Mouse (Mus musculus) CH12.LX (cell line): Measurements from ENCODE around the gene Iqschfp. TPM values are rescaled to one million over a fixed set of nuclear protein-coding genes. Genes with fewer than 3 reads are reported as not detected.
A peak's percentile ranks its signal among the peaks of the same experiment; 100 is the strongest.

Experiments used
- DNase-seq: peaks from one replicate; pipeline ENCODE4 v3.0.0-alpha.2; 2013; ENCODE audit errors: extremely low read depth
- H3K27ac ChIP-seq: 2 replicates; pipeline ENCODE4 v1.5.1; 2012; ENCODE audit warnings: low read depth, mild to moderate bottlenecking, control low read depth, moderate library complexity; ENCODE audit not compliant: insufficient read depth
- H3K27me3 ChIP-seq: replicated peaks from 2 replicates; pipeline ENCODE3; 2012; ENCODE audit warnings: inconsistent platforms
- H3K36me3 ChIP-seq, 2 experiments: replicated peaks in 1 of 2; 2 replicates each; pipeline versions ENCODE3 to v1.6.1; 2012; ENCODE audit warnings: inconsistent platforms in 1 of 2, low read length in 1 of 2, mild to moderate bottlenecking in 1 of 2, mixed read lengths in 1 of 2, moderate library complexity in 1 of 2; ENCODE audit not compliant: control insufficient read depth in 1 of 2, insufficient read depth in 1 of 2
- H3K4me1 ChIP-seq, 2 experiments: 2 replicates each; pipeline ENCODE4 v1.6.1; 2012; ENCODE audit warnings: inconsistent platforms in 1 of 2, moderate library complexity in 1 of 2; ENCODE audit not compliant: insufficient read depth in 2 of 2, control insufficient read depth in 1 of 2
- H3K4me2 ChIP-seq: 2 replicates; pipeline ENCODE4 v1.6.1; 2012; ENCODE audit warnings: low read depth, mild to moderate bottlenecking, control low read depth; ENCODE audit not compliant: poor library complexity, insufficient read depth, severe bottlenecking
- H3K4me3 ChIP-seq, 3 experiments: fragments of 150-350 bp in 1 of 3; sonication (generic) in 1 of 3; replicated peaks in 1 of 3; 2 replicates each; pipeline versions ENCODE3 to v1.5.1; 2011 to 2012; ENCODE audit warnings: low read depth in 2 of 3, low read length in 2 of 3, mild to moderate bottlenecking in 2 of 3, moderate library complexity in 2 of 3, control low read depth in 1 of 3, improper control_type of control experiment in 1 of 3, inconsistent platforms in 1 of 3, mixed read lengths in 1 of 3; ENCODE audit not compliant: poor library complexity in 1 of 3
- H3K79me2 ChIP-seq: replicated peaks from 2 replicates; pipeline ENCODE4 v1.6.1; 2012; ENCODE audit warnings: mild to moderate bottlenecking, moderate library complexity; ENCODE audit not compliant: control insufficient read depth, poor library complexity, insufficient read depth, severe bottlenecking; ENCODE audit errors: extremely low read depth
- H3K9ac ChIP-seq: 2 replicates; pipeline ENCODE4 v1.6.1; 2012; ENCODE audit warnings: low read depth, mild to moderate bottlenecking, control low read depth, moderate library complexity; ENCODE audit not compliant: insufficient read depth
- H3K9me3 ChIP-seq: replicated peaks from 2 replicates; pipeline ENCODE3; 2012; ENCODE audit warnings: low read length, inconsistent platforms, mixed read lengths
- BHLHE40 ChIP-seq: IDR thresholded peaks from 2 replicates; pipeline ENCODE4 v1.6.1; 2011; ENCODE audit warnings: mild to moderate bottlenecking, low read depth, low read length, improper control_type of control experiment
- CHD1 ChIP-seq: IDR thresholded peaks from 2 replicates; pipeline ENCODE4 v1.6.1; 2012; ENCODE audit warnings: low read depth, low read length, improper control_type of control experiment, inconsistent platforms
- CHD2 ChIP-seq: IDR thresholded peaks from 2 replicates; pipeline ENCODE4 v1.6.1; 2011; ENCODE audit warnings: low read length, improper control_type of control experiment
- CTCF ChIP-seq, 2 experiments: IDR thresholded peaks in 1 of 2; conservative IDR thresholded peaks in 1 of 2; 2 replicates each; pipeline ENCODE4 v1.5.1; 2011 to 2012; ENCODE audit warnings: low read depth in 2 of 2, low read length in 2 of 2, improper control_type of control experiment in 1 of 2, inconsistent platforms in 1 of 2, mild to moderate bottlenecking in 1 of 2, moderate library complexity in 1 of 2
- EP300 ChIP-seq: IDR thresholded peaks from 2 replicates; pipeline ENCODE4 v1.6.1; 2011; ENCODE audit warnings: low read length, improper control_type of control experiment
- GABPA ChIP-seq: IDR thresholded peaks from 2 replicates; pipeline ENCODE4 v1.6.1; 2012; ENCODE audit warnings: low read depth, low read length, improper control_type of control experiment, inconsistent platforms; ENCODE audit not compliant: insufficient replicate concordance
- IRF4 ChIP-seq: IDR thresholded peaks from 2 replicates; pipeline ENCODE4 v1.6.1; 2014; ENCODE audit warnings: low read depth, mild to moderate bottlenecking, inconsistent platforms, low read length, improper control_type of control experiment
- KAT2A ChIP-seq: IDR thresholded peaks from 2 replicates; pipeline ENCODE4 v1.6.1; 2012; ENCODE audit warnings: low read length, improper control_type of control experiment, inconsistent platforms; ENCODE audit not compliant: insufficient replicate concordance
- MAX ChIP-seq: IDR thresholded peaks from 2 replicates; pipeline ENCODE4 v1.6.1; 2011; ENCODE audit warnings: low read length, improper control_type of control experiment
- MAZ ChIP-seq: IDR thresholded peaks from 2 replicates; pipeline ENCODE4 v1.6.1; 2012; ENCODE audit warnings: low read depth, mild to moderate bottlenecking, inconsistent platforms, low read length, improper control_type of control experiment, moderate library complexity
- MEF2A ChIP-seq: IDR thresholded peaks from 2 replicates; pipeline ENCODE4 v1.6.1; 2014; ENCODE audit warnings: low read depth, mild to moderate bottlenecking, inconsistent platforms, low read length, improper control_type of control experiment, borderline replicate concordance
- MXI1 ChIP-seq: IDR thresholded peaks from 2 replicates; pipeline ENCODE4 v1.6.1; 2011; ENCODE audit warnings: mild to moderate bottlenecking, low read depth, low read length, improper control_type of control experiment
- MYC ChIP-seq: IDR thresholded peaks from 2 replicates; pipeline ENCODE4 v1.6.1; 2011; ENCODE audit warnings: low read depth, mild to moderate bottlenecking, improper control_type of control experiment, low read length
- NRF1 ChIP-seq: IDR thresholded peaks from 2 replicates; pipeline ENCODE4 v1.6.1; 2014; ENCODE audit warnings: low read depth, mild to moderate bottlenecking, inconsistent platforms, low read length, improper control_type of control experiment, moderate library complexity
- PAX5 ChIP-seq: IDR thresholded peaks from 2 replicates; pipeline ENCODE4 v1.6.1; 2012; ENCODE audit warnings: low read length, inconsistent platforms, mixed read lengths
- UBTF ChIP-seq: IDR thresholded peaks from 2 replicates; pipeline ENCODE4 v1.6.1; 2012; ENCODE audit warnings: low read depth, mild to moderate bottlenecking, inconsistent platforms, low read length, improper control_type of control experiment, moderate library complexity
- ZKSCAN1 ChIP-seq: IDR thresholded peaks from 2 replicates; pipeline ENCODE4 v1.6.1; 2012; ENCODE audit warnings: low read depth, inconsistent platforms, low read length, improper control_type of control experiment, borderline replicate concordance
- ZNF384 ChIP-seq: IDR thresholded peaks from 2 replicates; pipeline ENCODE4 v1.6.1; 2012; ENCODE audit warnings: low read depth, low read length, improper control_type of control experiment, inconsistent platforms
- dilution Hi-C: fragments of 300-500 bp; cut with MboI; formaldehyde crosslinking; loops from 2 replicates; pipeline ENCODE4 v1.14.3; 2020; ENCODE audit warnings: low sequenced_read_pairs; ENCODE audit not compliant: extremely low pct_unique_long_range_greater_than_20kb, extremely low pct_ligation_motif_present
- in situ Hi-C: fragments of 300-500 bp; cut with MboI; formaldehyde crosslinking; loops from 3 replicates; pipeline ENCODE4 v1.14.3; 2019; ENCODE audit warnings: low sequenced_read_pairs, low pct_ligation_motif_present, low pct_unique_long_range_greater_than_20kb, mixed read lengths
- polyA plus RNA-seq: library from polyadenylated mRNA; unstranded; fragments of >175 nt; gene quantifications from 2 replicates; pipeline ENCODE4 v1.2.1, GENCODE M21; 2012; ENCODE audit warnings: low read depth; ENCODE audit not compliant: insufficient read length
- total RNA-seq, 2 experiments: library from RNA; depleted of rRNA; stranded (reverse); fragments of 300-350 nt in 1 of 2; fragments of >200 nt in 1 of 2; gene quantifications; 2 replicates each; pipeline ENCODE4 v1.2.3; 2012 to 2014

Gene Iqschfp
- total and polyA plus RNA-seq, 3 experiments = 0.13 to 0.25 TPM; not detected in 1

DNA sequence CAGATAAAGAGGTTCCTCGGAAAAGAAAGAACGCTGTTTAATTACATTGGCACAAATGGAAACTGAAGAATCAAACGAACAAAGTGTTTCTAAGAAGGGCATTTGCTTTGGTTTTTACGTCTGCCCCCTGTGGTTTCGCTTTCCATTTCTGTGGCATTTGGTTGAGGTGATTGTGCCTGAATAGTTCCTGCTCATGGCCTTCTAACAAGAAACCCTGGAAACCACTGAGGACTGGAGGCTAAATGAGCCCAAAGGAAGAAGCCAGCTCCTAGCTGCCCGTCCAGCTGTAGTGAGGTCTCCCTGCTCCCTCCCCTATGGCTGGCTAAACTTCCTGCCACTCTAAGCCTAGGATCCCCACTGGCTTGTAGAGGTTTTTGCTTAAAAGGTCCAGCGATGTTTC, 745.9 kb downstream of the Iqschfp start:
- TF ChIP-seq KAT2A = no peak
- TF ChIP-seq ZNF384 = no peak
- TF ChIP-seq EP300 = peak; percentile 31; the same call in 1 of the 2 replicates
- TF ChIP-seq ZKSCAN1 = no peak
- TF ChIP-seq PAX5 = no peak
- TF ChIP-seq CTCF (conservative IDR thresholded peaks at IDR 0.05 in 1 of 2, IDR thresholded peaks at IDR 0.05 in 1 of 2; ENCODE audit: low read depth in 2 of 2, low read length in 2 of 2) = peak in 1 of 2 experiments; percentile 55; a peak in 1 of 4 replicates
- peak; percentile 97 for TF ChIP-seq IRF4
- 0 out of 2 replicates have a peak, but pooled peaks have one; percentile 44 for TF ChIP-seq MEF2A
- TF ChIP-seq, all 38 proteins: peak for 4
- H3K4me2 ChIP-seq = peak overlapping the region; percentile 82
- H3K4me1 ChIP-seq = peaks cover 0 to 9% of the 10 kb centered on the region in 2 experiments; a peak in 2 of 4 replicates
- no peak overlapping the region for H3K4me3 ChIP-seq
- in situ Hi-C loops = no loop called here
- no peaks in the 10 kb centered on the region for H3K9me3 ChIP-seq
- H3K27ac ChIP-seq = no peak overlapping the region
- 0 out of 2 replicates have a peak overlapping the region, but pooled peaks have one; percentile 7 for H3K9ac ChIP-seq
- dilution Hi-C loops = no loop called here
- no peaks in the 10 kb centered on the region for H3K79me2 ChIP-seq
- no peaks in the 10 kb centered on the region for H3K27me3 ChIP-seq
- peak; percentile 28 for DNase-seq
- no peaks in the 10 kb centered on the region for H3K36me3 ChIP-seq

DNA sequence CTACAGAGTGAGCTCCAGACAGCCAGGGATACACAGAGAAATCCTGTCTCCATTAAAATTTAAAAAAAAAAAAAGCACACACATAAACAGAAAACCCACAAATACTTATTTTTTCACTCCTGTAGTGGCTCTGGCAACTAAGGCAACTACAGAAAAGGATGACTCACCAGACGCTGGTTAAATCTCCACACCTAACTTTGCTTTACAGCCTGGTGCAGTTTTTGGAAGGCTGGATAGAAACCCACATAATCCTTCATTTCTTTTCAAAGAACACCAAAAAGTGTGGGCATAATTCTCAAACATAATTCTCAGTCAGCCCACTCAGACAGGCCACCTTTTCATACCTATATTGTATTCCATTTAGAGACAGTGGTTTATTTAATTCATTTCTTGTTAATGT, 746.7 kb downstream of the Iqschfp start:
- Histone ChIP-seq H3K4me3 (no peak overlapping the region), H3K36me3 (no peaks in the 10 kb centered on the region), H3K9ac (no peak overlapping the region), H3K27me3 (no peaks in the 10 kb centered on the region), H3K27ac (no peak overlapping the region), H3K4me2 (no peak overlapping the region), H3K9me3 (peaks cover 4% of the 10 kb centered on the region), H3K79me2 (no peaks in the 10 kb centered on the region), H3K4me1 (peaks cover 0 to 9% of the 10 kb centered on the region in 2 experiments; a peak in 2 of 4 replicates)
- DNase-seq = no peak
- in situ Hi-C loops (no loop called here), dilution Hi-C loops (no loop called here)
- no peak for TF ChIP-seq BHLHE40
- TF ChIP-seq GABPA = no peak
- TF ChIP-seq CHD2 = no peak
- no peak for TF ChIP-seq IRF4
- TF ChIP-seq MAZ = no peak
- TF ChIP-seq MEF2A = no peak
- TF ChIP-seq NRF1 = no peak
- TF ChIP-seq MYC = no peak
- TF ChIP-seq CHD1 = no peak
- TF ChIP-seq MXI1 = no peak
- no peak for TF ChIP-seq UBTF
- no peak for TF ChIP-seq CTCF (conservative IDR thresholded peaks at IDR 0.05 in 1 of 2, IDR thresholded peaks at IDR 0.05 in 1 of 2; ENCODE audit: low read depth in 2 of 2, low read length in 2 of 2)
- no peak for TF ChIP-seq MAX
